Mouse (Mus musculus) spleen, adult 18-20 months (tissue): ENCODE measurements around the gene Commd7.
"Not testable (repeated sequence)": the region's sequence is repeated elsewhere in the genome, so short reads cannot be mapped to it uniquely, and the experiment has no call there.

Experiments
- DNase-seq, 2 experiments: peaks; one replicate each; pipeline ENCODE4 v3.0.0; 2022; ENCODE audit warnings: mixed read lengths in 2 of 2

Commd7 gene

DNA sequence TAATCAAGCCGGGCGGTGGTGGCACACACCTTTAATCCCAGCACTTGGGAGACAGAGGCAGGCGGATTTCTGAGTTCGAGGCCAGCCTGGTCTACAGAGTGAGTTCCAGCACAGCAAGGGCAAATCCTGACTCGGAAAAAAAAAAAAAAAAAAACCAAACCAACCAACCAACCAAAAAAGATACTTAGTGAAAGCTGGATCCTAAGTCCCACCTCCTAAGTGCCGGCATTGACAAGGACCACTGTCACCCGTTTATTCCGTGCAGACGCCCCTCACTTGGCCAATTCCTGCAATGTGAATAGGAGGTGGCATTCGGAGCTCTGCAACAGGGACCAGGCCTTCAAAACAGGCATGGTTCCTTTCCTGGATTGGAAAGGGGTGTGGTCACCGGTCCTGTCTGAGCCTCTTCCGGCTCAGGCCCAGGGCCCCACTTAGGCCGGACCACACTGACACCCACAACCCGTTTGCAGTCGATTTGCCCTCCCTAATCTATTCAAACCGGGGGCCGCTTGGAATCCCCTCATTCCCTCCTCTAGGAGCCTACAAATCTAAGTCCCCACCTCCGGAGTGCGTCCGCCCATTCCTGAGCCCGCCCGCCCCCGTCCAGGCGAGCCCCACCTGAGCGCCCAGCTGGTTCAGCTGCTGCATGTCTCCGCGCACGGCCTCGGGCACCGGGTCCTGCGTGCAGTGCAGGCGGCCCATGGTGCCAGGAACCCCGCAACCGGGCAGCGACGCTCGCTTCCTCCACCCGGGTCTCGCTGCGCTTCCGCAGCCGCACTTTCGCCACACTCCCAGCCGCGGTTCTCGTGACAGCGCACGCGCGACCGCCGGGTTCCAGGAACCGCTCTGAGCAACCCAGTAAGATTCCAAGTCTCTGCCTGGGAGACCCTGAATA, at the start of gene Commd7:
Gene Commd7, minus strand, starts transcription at position 806 of the 895 bp plus-strand sequence.
- DNase-seq: peak; percentile 77 to 94

DNA sequence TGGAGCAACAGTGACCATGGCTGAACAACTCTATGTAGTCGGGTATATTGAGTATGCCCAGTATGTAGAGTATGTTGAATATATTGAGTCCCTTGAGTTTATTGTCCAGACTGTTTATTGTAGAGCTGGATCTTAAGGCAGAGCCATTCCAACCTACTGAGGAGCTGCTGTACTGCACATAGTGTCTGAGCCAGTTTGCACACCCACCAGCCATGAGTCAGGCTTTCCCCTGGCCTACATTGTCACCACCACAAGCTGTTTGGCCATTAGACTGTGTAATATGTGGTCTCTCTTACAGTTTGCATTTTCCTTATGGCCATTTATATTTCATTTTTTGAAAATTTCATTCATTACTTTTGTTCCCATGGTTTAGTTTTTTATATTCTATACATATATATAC, 47.4 kb upstream of the Commd7 start:
- DNase-seq: no peak

DNA sequence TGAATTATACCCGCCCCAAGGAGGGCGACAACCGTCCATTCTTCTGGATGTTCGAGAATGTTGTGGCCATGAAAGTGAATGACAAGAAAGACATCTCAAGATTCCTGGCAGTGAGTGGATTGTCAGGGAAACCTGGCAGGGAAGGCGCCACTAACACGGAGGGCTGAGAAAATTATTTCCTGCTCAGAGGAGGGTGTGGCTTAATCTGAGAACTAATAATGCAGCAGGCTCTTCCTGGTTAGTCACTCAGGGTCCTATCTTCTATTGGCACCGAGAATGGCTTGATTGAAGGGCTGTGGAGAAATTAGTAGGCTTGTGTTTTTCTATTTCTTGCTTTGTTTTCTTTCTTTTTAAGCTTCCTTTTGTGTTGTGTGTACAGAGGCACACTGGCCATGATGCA, 45.0 kb upstream of the Commd7 start:
- no peak for DNase-seq

DNA sequence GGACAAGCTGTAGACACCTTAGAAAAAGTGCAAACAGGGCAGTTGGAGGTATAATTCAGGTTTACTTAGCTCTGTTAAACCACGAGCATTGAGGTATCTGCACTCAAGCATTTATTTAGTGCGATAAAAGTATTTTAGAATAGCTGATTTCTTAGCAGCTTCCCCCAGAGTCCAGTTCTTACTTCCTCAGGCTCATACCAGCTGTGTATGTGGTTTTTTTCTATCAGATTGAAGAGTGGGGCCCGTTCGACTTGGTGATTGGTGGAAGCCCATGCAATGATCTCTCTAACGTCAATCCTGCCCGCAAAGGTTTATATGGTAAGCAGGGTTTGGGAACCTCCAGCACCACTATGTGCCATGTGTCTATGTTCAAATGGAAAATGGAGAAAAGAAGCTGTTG, 44.4 kb upstream of the Commd7 start:
- DNase-seq: no peak

DNA sequence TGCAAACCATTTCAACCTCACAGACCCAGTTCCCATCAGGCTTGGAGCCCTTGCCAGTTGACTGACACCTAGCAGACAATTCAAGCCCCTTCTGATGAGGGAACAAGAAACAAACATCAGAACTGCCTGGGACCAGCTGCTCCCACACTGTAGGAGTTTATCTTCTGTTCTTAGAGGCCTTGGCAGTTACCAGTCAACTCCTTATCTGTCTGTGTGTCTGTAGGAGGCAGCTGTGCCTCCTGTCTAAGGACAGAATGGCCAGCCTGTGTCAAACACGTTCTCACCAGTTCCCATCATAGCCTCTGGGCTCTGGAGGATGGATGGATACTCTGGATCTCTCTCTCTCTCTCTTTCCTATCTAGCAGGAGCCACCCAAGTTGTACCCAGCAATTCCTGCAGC, 42.8 kb upstream of the Commd7 start:
- not testable (repeated sequence) for DNase-seq

DNA sequence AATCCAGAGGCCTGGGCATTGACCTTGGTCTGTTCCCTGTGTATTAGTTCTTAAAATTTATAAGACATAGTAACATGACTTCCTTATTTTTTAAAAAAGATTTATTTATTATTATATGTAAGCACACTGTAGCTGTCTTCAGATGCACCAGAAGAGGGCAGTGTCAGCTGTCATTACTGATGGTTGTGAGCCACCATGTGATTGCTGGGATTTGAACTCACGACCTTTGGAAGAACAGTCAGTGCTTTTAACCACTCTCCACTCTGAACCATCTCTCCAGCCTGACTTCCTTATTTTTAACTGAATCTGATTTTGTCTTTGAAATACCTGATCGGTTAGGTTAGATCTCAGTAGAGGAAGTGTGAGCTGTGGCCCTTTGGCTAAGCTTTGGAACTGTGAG, 40.0 kb upstream of the Commd7 start:
- DNase-seq: no peak

DNA sequence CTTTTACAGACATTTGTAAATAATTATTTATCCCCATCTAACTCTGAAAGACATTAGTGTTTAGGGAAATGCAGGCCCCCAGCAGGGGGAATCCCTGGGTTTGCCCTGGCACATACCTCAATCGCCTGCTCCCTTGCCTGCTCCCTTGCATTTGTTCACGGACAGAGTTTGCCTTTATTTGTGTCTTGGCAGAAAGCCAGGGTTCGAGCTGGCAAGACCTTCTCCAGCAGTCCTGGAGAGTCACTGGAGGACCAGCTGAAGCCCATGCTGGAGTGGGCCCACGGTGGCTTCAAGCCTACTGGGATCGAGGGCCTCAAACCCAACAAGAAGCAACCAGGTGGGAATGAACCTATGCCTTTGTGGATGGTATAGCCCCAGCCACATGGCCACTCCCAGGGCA, 37.5 kb upstream of the Commd7 start:
- DNase-seq: no peak

DNA sequence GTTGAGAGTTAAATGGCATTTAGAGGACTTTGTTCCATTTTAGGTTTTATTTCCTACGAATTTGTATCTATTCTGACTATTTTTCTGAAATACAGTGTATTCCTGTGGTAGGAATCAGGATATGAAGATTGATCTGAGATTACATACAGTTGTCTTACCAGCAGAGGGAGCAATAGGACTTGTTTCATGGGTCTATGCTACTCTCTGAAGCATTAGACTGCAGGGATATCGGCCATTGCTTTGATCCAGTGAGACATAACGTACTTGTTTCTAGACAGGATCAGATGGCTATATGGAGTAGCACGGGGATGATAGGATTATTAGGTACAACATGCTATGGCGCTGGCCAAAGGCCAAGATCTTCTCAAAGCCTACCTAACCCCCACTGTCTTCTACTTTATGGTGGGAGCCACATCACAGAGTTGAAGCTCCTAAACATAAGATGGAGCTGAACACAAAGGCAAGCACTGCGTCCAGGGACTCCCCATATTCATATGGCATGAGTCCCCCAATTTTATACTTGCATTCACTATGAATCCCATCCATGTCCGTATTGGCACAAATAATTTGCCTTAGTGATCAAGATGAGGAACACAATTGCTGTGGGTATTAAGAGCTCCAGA, 36.3 kb upstream of the Commd7 start:
- no peak for DNase-seq

DNA sequence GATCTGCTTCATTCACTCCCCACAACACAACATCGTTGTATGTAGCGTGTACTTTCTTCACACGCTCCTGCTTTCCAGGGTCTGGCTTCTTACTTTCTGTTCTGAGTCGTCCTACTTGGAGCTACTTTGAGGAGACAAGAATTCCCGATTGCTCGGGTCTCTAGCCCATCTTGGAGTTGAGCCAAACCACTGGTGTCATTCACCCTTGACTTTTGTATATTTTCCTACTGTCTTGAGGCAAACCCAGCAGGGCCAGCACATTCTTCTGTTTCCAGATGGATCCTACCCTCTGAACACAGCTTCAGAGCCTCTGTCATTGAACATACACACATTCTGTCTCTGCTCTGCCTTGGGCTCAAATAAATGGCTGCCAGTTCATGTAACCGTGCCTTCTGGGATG, 32.8 kb upstream of the Commd7 start:
- DNase-seq: no peak

DNA sequence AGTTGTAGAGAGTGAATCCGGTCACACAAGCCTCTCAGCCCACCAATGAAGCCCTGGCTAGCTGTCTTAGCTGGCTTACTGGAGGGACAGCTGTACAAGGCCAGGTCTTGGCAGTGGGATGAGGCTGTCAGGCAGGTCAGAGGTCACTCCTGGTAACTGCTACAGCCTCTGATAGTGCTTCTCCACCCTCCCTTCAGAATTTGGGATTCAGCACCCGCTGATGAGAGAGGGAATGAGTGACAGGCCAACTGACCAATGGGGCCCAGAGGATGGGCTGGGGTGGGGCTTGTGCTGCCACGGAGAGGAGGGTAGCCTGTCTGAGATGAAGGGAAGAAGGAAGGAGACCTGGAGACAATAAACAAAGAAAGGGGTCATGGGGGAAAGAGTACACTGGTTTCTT, 28.0 kb upstream of the Commd7 start:
- no peak for DNase-seq

DNA sequence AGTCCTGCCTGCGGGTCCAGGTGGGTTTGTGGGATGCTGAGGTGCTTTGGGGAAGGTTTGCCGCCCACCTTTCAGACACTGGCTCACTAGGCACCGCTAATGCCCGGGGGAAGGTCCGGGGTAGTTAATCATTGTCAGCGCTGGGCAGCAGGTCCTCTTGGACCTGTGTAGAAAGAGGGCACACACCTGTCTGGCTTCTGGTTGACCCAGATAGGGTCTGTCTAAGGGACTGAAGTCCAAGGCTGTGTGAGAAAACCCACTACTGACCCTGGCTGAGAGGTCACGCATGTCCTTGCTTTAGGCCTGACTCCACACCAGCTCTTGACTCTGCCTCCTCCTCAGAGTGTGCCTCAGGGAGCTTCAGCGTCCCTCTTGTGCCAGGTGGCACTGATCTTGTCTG, 25.1 kb upstream of the Commd7 start:
- not testable (repeated sequence) for DNase-seq

DNA sequence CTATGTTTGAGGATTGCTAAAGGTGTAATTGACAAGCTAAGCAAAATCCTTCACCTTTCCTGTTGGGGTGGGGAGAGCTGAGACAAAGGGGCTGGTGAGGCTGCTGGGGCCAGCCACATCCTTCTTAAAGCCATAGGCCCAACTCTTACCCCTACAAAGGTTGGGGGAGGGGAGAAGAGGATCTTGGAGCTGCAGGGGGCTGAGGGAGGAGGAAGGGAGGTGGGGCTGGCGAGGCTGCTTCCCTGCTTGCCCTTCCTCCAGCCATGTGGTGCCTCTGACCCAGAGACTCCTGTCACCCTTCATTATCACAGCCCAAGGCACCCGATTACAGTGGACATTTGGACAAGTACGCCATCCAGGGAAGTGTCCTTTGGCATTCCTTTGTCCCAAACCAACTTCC, 19.1 kb upstream of the Commd7 start:
- DNase-seq: no peak

DNA sequence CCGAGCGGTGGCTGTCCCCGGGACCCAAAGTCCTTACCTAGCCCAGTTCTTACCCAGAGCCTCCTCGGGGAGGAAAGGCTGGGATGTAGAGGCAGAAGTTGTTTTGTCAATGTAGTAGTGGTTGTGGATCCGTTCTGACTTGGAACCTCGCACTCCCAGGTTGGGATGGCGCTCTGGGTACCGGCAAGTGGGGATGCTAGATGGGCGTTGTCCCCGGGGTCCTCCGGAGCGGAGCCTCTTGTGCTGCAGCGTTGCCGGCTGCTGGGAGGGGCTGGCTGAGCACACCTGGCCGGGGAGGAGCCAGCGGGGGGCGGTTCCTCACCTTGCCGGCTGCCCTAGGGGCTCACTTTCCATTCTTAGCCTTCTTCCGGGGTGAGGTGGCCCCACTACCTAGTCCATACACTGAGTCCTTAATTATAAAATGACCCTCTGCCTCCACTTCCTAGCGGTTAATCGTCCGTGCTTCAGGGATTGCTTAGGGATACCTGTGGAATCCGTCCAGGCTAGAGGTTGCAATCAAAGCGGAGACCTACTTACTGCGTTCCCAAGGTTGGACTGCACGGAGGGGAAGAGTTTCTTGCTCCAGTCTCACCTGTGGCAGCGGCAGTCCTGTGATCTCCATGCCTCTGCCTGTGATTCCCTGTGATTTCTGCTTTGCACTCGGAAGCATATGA, 17.6 kb upstream of the Commd7 start:
- peak in 1 of 2 experiments; percentile 18 for DNase-seq

DNA sequence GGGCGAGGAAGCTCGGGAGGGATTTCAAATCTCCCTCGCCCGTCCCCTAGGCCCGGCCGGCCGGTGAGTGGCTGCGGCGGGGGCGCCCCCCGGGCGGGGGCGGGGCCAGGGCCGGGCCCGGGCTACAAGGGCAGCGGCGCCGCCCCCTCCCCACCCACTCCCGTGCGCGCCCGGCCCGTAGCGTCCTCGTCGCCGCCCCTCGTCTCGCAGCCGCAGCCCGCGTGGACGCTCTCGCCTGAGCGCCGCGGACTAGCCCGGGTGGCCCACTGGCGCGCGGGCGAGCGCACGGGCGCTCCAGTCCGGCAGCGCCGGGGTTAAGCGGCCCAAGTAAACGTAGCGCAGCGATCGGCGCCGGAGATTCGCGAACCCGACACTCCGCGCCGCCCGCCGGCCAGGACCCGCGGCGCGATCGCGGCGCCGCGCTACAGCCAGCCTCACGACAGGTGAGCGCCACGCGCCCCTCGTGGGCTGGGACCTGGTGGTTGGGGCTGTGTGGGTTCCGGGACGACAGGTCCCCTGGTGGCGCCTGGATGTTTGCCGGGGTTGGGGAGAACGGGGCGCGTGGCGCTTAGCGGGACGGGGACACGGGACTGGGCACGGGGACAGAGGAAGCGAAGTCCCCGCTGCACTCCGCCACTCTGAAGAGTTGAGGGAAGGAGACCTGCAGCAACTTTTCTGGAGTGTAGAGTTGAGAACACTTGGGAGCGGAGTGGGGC, 16.9 kb upstream of the Commd7 start, which contains the start of gene Dnmt3b:
Gene Dnmt3b, plus strand, starts transcription at position 153 of the 716 bp plus-strand sequence.
- DNase-seq: peak; percentile 31 to 62

DNA sequence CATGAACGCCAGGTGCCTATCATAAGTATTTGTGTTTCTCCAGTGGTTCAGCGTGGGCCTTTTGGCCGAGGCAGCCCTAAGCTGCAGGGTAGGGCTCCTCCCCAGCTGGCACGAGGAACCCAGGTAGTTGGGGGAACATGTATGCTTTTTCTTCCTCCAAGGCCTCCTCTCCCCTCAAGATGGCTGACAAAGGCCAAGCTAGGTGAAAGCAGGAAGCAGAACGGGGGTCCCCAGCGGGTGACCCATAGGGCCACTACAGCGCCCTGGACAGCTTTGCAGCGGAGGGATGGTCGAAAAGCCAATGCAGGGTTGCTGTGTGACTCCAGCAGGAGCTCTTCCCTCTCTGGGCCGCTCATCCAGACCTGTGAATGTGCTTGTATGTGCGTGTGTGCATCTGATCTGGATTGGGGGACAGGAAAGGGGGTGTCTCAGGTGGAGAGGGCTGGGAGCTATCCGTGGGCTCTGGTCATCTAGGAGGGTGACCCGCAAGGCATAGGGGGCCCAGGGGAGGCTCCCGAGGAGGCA, 16.3 kb upstream of the Commd7 start:
- DNase-seq: peak in 1 of 2 experiments; percentile 6

DNA sequence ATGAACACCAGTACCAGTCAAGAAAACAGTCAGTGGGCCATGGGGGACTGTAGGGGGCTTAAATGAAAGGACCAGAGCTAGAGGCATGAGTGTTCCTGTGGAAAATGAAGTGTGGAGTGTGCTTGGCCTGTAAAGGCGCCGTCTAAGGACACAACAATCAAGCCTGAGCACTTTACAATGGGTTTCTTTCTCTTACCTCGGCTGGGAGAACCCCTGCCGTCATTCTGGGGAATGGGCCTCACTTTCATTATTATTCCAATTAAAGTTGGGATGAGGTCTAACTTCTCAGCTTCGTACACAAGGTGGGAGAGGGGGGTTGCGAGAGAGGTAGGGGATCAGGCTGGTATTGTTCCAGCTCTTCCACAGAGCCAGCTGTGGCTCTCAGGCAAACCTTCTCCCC, 10.4 kb upstream of the Commd7 start:
- no peak for DNase-seq

DNA sequence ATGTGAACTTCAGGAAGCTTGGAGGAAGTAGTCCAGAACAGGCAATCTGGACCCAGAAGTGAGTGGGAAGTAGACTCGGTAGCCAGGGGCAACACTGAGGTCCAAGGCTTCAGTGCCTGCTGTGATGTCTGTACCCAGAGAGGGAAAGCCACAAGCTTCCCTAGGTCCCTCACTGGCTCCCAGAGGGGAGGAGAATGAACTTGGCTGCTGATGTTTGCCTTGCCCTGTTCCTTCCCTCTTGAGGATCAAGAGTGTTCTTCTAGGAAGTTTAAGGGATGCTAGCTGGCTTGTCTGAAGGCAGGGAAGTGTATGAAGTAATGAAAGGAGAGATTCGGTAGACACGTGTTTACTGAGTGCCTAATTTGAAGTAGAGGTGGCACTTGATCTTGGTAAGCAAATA, 9.9 kb upstream of the Commd7 start:
- no peak for DNase-seq

DNA sequence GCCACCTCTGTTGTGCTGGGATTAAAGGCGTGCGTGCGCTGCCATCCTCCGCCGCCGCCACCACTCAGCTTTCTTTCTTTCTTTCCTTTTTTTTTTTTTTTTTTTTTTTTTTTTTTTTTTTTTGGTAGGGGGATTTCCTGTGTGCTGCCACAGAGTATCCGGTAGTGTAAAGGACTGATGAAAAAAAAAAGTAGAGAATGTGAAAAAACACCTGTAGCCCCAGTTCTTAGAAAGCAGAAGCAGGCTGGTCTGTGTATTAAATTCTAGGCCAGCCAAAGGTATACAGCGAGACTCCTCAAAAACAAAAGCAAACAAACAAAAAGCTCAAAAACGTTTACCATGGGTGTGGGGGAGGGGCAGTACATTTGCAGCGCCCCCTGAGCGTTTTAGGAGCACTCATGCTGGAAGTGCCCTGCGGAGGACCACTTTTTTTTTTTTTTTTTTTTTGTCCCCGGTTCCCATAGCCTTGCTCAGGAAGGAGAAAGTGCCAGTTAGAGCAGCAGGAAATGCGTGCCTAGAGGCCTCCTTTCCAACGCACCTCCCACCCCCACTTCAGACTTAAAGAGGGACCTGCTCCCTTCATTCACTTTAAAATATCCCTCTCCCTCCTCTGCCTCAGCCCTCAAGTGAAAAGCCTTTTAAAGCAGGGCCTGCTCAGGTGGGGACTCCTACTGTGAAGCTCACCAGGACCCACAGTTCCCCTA, 6.5 kb upstream of the Commd7 start:
- no peak for DNase-seq

DNA sequence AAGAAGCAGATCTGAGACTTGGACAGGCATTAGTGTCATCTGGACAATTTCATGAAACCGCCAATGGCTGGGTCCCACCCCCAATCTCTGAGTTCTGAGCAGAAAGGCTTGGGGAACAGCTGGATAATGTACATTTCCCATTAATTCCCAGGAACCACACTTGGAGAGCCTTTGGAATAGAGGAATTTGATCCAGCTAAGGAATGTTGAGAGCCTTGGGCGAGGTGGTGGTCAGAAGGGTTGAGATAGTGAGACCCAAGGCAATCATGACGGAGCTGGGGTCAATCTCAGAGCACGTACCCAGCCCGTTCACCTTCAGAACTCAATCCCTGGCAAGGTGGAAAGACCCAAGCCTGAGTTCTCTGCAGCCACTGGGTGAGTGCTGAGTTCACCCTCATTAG, 678 bp upstream of the Commd7 start:
- DNase-seq: no peak

DNA sequence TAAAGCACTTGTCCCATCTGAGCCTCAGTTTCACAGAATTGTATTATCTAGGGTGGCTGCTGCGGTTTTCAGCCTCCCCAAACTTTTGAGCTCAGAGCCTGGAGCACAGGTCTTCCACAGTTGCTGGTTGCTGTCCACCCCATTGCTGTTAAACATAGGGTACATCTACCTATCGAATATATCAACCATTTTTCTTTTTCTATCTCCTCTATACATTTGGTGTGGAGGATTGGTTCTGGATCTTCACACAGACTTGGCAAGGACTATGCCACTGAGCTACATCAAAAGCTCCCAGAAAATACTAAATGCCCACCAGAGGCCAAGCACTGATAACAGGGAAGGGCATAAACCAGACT, 268 bp upstream of the Commd7 start:
- DNase-seq: no peak

DNA sequence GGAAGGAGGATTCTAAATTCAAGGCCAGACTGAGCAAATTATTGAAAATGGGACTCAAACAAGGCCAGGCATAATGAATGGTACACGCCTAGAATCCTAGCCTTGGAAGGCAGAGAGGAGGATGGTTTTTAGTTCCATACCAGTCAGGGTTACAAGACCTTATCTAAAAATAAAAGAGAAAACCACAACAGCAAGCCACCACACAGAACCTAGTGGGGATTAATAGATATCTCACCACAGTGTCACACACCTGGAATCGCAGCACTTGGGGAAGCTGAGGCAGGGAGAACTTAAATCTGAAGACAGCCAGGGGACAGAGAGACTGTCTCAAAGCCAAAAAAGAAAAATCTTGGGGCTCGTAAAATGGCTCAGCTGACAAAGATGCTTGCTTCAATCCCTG, 1.6 kb downstream of the Commd7 start:
- no peak for DNase-seq

DNA sequence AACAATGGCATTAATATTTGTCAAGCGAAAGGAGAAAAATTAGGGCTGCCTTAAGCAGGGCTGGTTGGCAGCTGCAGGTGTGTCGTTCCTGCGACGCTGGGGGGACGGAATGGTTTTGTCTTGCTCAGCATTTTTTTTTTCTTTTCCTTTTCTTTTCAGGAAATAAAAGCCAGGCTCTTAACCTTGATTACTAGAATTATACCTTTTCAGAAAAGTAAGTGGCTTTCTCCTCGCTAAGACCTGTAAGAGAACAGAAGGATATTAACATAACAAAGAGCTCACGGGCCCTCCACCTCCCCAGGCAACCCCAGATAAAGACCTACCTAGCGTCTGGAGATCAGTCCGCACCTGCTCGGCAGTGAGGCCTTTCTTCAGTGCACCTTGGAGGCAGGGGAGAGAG, 10.1 kb downstream of the Commd7 start:
- no peak for DNase-seq
